In the genomic region with DNA sequence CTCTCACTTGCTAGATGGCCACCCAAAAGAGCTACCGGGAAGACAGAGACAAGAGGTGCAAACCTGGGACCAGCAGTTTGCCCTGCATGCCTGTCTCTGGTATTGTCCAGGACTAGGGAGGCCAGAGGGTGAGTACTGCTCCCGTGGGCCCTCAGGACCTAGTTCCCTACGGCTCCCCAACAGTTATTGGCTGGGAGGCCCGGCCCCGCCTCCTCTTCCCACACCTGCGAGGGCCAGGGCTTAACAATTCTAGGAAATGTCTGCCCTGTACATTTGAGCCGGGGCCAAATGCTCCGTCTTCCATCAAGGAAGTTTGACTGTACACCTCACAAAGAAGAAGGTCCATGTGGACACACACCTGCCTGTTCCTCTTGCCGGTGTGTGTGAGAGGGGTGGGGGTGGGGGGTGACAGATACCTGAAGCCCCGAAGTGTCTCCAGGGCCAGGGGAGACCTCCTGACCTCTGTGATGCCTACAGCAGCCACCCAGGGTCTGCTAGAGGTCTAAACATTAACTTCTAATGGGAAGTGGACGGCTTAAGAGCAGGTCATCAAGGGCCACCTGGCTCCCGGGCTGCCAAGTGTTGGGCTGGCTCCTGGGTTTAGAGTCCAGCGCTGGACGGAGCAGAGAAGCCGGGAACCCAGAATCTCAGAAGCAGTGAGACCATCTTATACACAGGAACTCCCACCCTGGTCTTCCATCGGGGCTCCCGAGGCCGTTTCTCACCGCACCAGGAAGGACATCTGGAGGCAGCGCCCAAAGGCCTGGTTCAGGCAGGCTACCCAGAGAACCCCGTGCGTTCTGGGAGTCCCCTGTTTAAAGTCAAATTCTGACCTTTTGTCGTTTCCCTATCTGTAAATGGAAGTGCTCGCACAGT, we compare ENCODE assay signal across 9 mouse cellular contexts.
DNase-seq lines count a peak whose midpoint lies in the region; ATAC-seq and TF ChIP-seq lines count a peak whose summit lies in the region.
"Had no signal": no experiment of that assay in that cellular context is flagged by ENCODE, and none has a peak within 500 bp of the region (broad histone marks: within the 10 kb centered on the region; RNA-seq: fewer than 3 reads in every experiment).

No protein-coding gene starts in this region.

- H3K9me3 ChIP-seq in midbrain, embryonic 11.5 days (ENCODE audit: control insufficient read depth, low read length), result no peaks in the 10 kb centered on the region
- H3K9me3 ChIP-seq in midbrain, embryonic 16.5 days (replicated peaks; ENCODE audit: control insufficient read depth, low read length, poor library complexity, severe bottlenecking), result no peaks in the 10 kb centered on the region
- no peaks in the 10 kb centered on the region for H3K9me3 ChIP-seq in intestine, embryonic 16.5 days (ENCODE audit: control insufficient read depth, low read length)
- no peaks in the 10 kb centered on the region for H3K9me3 ChIP-seq in stomach, postnatal 0 days (ENCODE audit: control insufficient read depth, low read length)

- no peak overlapping the region for H3K27ac ChIP-seq in midbrain, embryonic 11.5 days (ENCODE audit: low read depth, low read length)
- no peak overlapping the region for H3K27ac ChIP-seq in midbrain, embryonic 16.5 days (ENCODE audit: low read length)
- H3K27ac ChIP-seq in intestine, embryonic 16.5 days (ENCODE audit: low read length), result 0 out of 2 replicates have a peak overlapping the region, but pooled peaks have one; percentile 21
- H3K27ac ChIP-seq in liver, adult 2 months (replicated peaks; ENCODE audit: insufficient read depth, low read depth, low read length), result peak overlapping the region; percentile 97
- H3K27ac ChIP-seq in stomach, postnatal 0 days (replicated peaks), result peak overlapping the region; percentile 70

- H3K4me2 ChIP-seq in midbrain, embryonic 11.5 days, result no peak overlapping the region
- no peak overlapping the region for H3K4me2 ChIP-seq in midbrain, embryonic 16.5 days (ENCODE audit: low read length)
- H3K4me2 ChIP-seq in intestine, embryonic 16.5 days (ENCODE audit: low read depth, low read length), result no peak overlapping the region
- H3K4me2 ChIP-seq in stomach, postnatal 0 days (replicated peaks; ENCODE audit: low read depth), result no peak overlapping the region

- DNase-seq in midbrain, embryonic 11.5 days (ENCODE audit: low spot score, missing footprints), result peak; percentile 85
- DNase-seq in liver, adult 2 months (ENCODE audit: extremely low read depth, low read depth, low spot score), result peak; percentile 94
- peak; percentile 82 for DNase-seq in stomach, postnatal 0 days (ENCODE audit: low spot score)
- no peak for DNase-seq in cerebellum, adult 9-11 months
- no peak for DNase-seq in cerebellum, postnatal 4 days (ENCODE audit: low spot score in 2 of 2)
- no peak for DNase-seq in urinary bladder, postnatal 25 days (ENCODE audit: low spot score)

- no peak for TF ChIP-seq CTCF in liver, adult 2 months (IDR thresholded peaks at IDR 0.05; ENCODE audit: low read depth, low read length)
- TF ChIP-seq CTCF in stomach, postnatal 0 days (IDR thresholded peaks at IDR 0.05; ENCODE audit: low read depth), result no peak

- H3K27me3 ChIP-seq in midbrain, embryonic 11.5 days (ENCODE audit: control insufficient read depth, insufficient read depth, low read length), result no peaks in the 10 kb centered on the region; the same call in 1 of the 2 replicates
- no peaks in the 10 kb centered on the region for H3K27me3 ChIP-seq in midbrain, embryonic 16.5 days (ENCODE audit: control insufficient read depth, insufficient read depth, low read depth, low read length)
- H3K27me3 ChIP-seq in intestine, embryonic 16.5 days (replicated peaks; ENCODE audit: control insufficient read depth, insufficient read depth, low read length), result no peaks in the 10 kb centered on the region
- H3K27me3 ChIP-seq in liver, adult 2 months (ENCODE audit: control insufficient read depth, insufficient read depth, low read length), result no peaks in the 10 kb centered on the region
- H3K27me3 ChIP-seq in stomach, postnatal 0 days (ENCODE audit: control insufficient read depth, insufficient read depth, low read length), result no peaks in the 10 kb centered on the region

- H3K9ac ChIP-seq in midbrain, embryonic 11.5 days (ENCODE audit: low read length), result no peak overlapping the region
- no peak overlapping the region for H3K9ac ChIP-seq in midbrain, embryonic 16.5 days (ENCODE audit: low read depth, low read length)
- no peak overlapping the region for H3K9ac ChIP-seq in intestine, embryonic 16.5 days (ENCODE audit: low read depth, low read length)
- peak overlapping the region; percentile 75 for H3K9ac ChIP-seq in liver, adult 2 months (ENCODE audit: low read depth, low read length)
- no peak overlapping the region for H3K9ac ChIP-seq in stomach, postnatal 0 days (ENCODE audit: low read length)

- H3K4me1 ChIP-seq in midbrain, embryonic 11.5 days (ENCODE audit: control insufficient read depth, insufficient read depth, low read length), result peaks cover 7% of the 10 kb centered on the region
- peaks cover 5% of the 10 kb centered on the region; the same call in 1 of the 2 replicates for H3K4me1 ChIP-seq in midbrain, embryonic 16.5 days (ENCODE audit: control insufficient read depth, insufficient read depth, low read length)
- H3K4me1 ChIP-seq in intestine, embryonic 16.5 days (ENCODE audit: control insufficient read depth, insufficient read depth, low read length), result peaks cover 24% of the 10 kb centered on the region
- H3K4me1 ChIP-seq in liver, adult 2 months (ENCODE audit: control insufficient read depth, insufficient read depth, low read length), result peaks cover 12% of the 10 kb centered on the region
- peaks cover 9% of the 10 kb centered on the region; the same call in 1 of the 2 replicates for H3K4me1 ChIP-seq in stomach, postnatal 0 days (replicated peaks; ENCODE audit: control insufficient read depth, insufficient read depth)

- TF ChIP-seq EP300 in stomach, postnatal 0 days (optimal IDR thresholded peaks at IDR 0.05), result no peak

- 71% methylated on average over 24 of the region's 24 CpGs for WGBS in midbrain, embryonic 11.5 days
- WGBS in midbrain, embryonic 16.5 days, result 69% methylated on average over 23 of the region's 24 CpGs
- WGBS in intestine, embryonic 16.5 days, result 45% methylated on average over 24 of the region's 24 CpGs
- WGBS in liver, adult 2 months, result 14% methylated on average over 24 of the region's 24 CpGs
- 51% methylated on average over 24 of the region's 24 CpGs for WGBS in stomach, postnatal 0 days

- TF ChIP-seq POLR2A in liver, adult 2 months (IDR thresholded peaks at IDR 0.05; ENCODE audit: extremely low read depth, insufficient read depth, low read length), result peak; percentile 82; the same call in 1 of the 2 replicates

- no peaks in the 10 kb centered on the region for H3K79me2 ChIP-seq in liver, adult 2 months (ENCODE audit: control insufficient read depth, insufficient read depth, low read length)

- no peaks in the 10 kb centered on the region for H3K36me3 ChIP-seq in midbrain, embryonic 11.5 days (ENCODE audit: control insufficient read depth, insufficient read depth, low read length)
- no peaks in the 10 kb centered on the region for H3K36me3 ChIP-seq in midbrain, embryonic 16.5 days (ENCODE audit: control insufficient read depth, insufficient read depth, low read length)
- H3K36me3 ChIP-seq in intestine, embryonic 16.5 days (ENCODE audit: control insufficient read depth, insufficient read depth, low read length), result no peaks in the 10 kb centered on the region
- no peaks in the 10 kb centered on the region for H3K36me3 ChIP-seq in liver, adult 2 months (ENCODE audit: control insufficient read depth, insufficient read depth, low read length)
- H3K36me3 ChIP-seq in stomach, postnatal 0 days (ENCODE audit: control insufficient read depth, insufficient read depth, low read length), result no peaks in the 10 kb centered on the region

- no peak overlapping the region for H3K4me3 ChIP-seq in midbrain, embryonic 11.5 days (ENCODE audit: low read depth, low read length)
- H3K4me3 ChIP-seq in midbrain, embryonic 16.5 days (ENCODE audit: low read depth, low read length), result no peak overlapping the region
- no peak overlapping the region for H3K4me3 ChIP-seq in intestine, embryonic 16.5 days (ENCODE audit: low read length)
- H3K4me3 ChIP-seq in liver, adult 2 months (ENCODE audit: insufficient read depth, low read depth, low read length), result peak overlapping the region; percentile 57
- no peak overlapping the region for H3K4me3 ChIP-seq in stomach, postnatal 0 days (ENCODE audit: low read depth, low read length)

- no peak for ATAC-seq in midbrain, embryonic 11.5 days (ENCODE audit: low FRiP score)
- ATAC-seq in midbrain, embryonic 16.5 days, result no peak
- peak; percentile 70 for ATAC-seq in intestine, embryonic 16.5 days
- peak; percentile 82 for ATAC-seq in stomach, postnatal 0 days (ENCODE audit: low FRiP score, low TSS enrichment)
- ATAC-seq: forebrain, embryonic 16.5 days had no signal

Comparison
In these comparisons a context has a peak if more than half of its experiments do, and no peak if none do; other contexts are left out.
1. ATAC-seq: peak in intestine, embryonic 16.5 days (single experiment) and stomach, postnatal 0 days (single experiment); none in midbrain, embryonic 11.5 days (single experiment) and midbrain, embryonic 16.5 days (single experiment).
2. DNase-seq: peak in midbrain, embryonic 11.5 days (single experiment), liver, adult 2 months (single experiment) and stomach, postnatal 0 days (single experiment); none in cerebellum, adult 9-11 months (single experiment), cerebellum, postnatal 4 days (0 of 2) and urinary bladder, postnatal 25 days (single experiment).
3. H3K27ac ChIP-seq: peak in intestine, embryonic 16.5 days (single experiment), liver, adult 2 months (single experiment) and stomach, postnatal 0 days (single experiment); none in midbrain, embryonic 11.5 days (single experiment) and midbrain, embryonic 16.5 days (single experiment).